Mouse (Mus musculus): ENCODE data around the gene Lipc. TPM values are rescaled to one million over a fixed set of nuclear protein-coding genes. Genes with fewer than 3 reads are reported as not detected.

Gene Lipc
- total RNA-seq, 2 experiments from 2014 or later = not detected

DNA sequence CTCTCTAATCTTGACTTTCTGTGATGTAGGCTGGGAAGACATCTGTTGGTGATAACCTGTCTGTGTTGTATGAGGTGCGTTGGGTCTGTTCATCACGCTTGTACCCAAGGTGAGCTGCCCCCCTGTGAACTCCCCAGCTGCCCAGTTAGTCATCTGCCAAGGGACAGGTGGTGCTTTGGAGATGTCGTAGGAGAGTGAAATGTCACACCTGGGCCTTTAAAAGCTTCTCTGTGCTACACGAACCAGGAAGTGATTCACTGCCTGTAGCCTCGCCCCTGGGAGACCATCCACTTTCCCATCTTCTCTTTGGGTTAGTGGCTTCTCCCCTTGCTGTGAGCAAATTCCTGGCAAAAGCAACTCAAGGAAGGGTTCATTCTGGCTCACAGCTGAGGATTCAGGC, 6.4 kb upstream of the Lipc start:
- no peak for DNase-seq (ENCODE audit: low spot score in 2 of 2)

DNA sequence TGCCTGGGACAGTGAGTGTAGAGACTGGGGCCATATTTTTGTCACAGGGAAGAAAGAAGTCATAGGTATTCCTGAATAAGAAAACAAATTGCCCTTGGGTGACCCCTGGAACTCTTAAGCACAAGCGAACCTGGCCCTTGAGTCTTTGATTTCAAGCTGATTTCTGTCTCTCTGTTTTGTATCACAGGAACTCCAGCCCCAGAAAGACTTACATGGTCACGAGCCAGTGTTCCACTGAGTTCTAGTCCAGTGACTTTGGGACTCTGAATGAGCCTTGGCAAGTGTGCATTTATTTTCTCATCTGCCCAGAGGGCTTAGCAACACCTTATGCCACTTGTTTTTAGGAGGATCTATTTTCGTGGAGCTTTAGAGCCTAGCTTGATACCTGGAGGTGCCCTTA, 5.7 kb upstream of the Lipc start:
- DNase-seq (ENCODE audit: low spot score in 2 of 2) = no peak

DNA sequence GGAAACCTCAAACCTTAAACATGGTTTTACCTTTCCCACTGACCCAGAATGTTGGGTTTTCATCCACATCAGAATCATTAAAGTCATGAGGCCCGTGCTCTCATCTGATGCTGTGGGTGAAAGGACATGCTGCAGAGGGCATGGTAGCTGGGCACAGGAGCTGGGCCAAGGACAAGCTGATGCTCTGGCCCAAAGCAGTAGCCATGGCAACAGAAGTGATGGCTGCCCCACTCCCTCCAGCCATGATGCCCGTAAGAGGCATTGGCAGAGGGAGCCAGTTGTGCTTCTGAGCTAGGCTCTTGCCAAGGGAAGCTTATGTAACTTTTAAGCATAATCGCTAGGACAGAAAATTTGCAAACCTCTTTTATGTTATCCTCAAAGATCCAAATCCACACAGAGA, 2.2 kb upstream of the Lipc start:
- DNase-seq (ENCODE audit: low spot score in 2 of 2) = peak in 1 of 2 experiments; percentile 16

DNA sequence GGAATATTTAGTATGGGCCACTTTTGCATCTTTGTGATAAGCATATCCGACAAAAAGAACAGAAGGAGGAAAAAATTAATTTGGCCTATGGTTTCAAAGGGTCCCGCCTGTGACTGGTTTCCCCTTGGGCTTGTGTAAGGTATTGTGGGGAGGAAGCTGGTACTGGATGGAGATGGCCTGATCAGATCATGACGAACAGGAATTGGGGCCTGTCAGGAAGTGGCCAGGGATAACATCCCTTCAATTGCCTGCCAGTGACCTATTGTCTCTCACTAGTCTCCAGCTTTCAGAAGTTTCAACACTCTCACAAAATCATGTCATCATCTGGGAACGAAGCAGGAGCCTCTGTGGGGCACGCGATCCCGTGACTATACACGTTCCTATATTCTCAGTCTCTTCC, 2.7 kb downstream of the Lipc start:
- no peak for DNase-seq (ENCODE audit: low spot score in 2 of 2)

DNA sequence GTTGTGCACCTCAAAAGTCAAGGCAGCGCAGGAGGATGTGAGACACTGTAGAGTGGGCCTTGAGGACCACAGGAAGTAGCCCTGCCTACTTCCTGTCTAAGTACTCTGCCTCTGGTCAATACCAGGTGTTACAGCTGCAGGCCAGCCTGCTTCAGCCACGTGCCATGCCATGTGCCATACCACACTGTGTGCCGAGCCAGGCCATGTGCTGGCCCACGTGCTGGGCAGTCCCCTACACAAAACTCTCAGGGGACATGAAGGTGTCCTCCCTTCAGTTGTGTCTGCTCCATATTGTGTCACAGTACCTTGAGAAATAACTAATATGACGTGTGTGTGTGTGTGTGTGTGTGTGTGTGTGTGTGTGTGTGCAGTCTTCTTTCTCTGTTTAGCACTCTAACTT, 4.7 kb downstream of the Lipc start:
- DNase-seq (ENCODE audit: low spot score in 2 of 2) = no peak

DNA sequence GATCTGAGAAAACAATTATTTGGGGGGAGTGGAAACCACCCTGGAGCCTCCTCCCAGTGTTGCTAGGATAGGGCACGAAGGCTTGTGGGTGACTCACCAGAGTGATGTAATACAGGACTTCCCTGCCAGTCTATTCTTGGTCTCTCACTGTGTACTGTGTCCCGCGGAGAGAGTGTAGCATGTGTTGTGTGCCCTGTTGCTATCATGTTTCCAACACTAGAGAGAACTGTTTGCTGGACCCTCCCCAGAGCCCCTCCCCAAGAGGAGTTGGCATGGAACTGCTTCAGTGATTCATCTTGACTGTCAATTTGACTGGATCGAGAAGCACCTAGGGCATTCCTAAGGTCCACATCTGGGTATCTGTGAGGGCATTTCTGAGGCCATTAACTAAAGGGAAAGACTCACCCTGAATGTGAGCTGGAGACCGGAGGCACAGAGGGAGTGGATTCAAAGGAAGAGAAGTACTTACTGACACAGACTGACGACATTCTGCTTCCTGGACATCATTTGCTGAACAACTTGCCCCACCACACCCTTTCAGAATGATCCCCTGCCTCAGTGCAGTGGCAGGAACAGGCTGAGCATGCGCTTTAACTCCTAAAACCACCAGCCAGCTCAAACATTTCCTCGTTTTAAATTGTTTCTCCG, 9.2 kb downstream of the Lipc start:
- DNase-seq (ENCODE audit: low spot score in 2 of 2) = no peak

DNA sequence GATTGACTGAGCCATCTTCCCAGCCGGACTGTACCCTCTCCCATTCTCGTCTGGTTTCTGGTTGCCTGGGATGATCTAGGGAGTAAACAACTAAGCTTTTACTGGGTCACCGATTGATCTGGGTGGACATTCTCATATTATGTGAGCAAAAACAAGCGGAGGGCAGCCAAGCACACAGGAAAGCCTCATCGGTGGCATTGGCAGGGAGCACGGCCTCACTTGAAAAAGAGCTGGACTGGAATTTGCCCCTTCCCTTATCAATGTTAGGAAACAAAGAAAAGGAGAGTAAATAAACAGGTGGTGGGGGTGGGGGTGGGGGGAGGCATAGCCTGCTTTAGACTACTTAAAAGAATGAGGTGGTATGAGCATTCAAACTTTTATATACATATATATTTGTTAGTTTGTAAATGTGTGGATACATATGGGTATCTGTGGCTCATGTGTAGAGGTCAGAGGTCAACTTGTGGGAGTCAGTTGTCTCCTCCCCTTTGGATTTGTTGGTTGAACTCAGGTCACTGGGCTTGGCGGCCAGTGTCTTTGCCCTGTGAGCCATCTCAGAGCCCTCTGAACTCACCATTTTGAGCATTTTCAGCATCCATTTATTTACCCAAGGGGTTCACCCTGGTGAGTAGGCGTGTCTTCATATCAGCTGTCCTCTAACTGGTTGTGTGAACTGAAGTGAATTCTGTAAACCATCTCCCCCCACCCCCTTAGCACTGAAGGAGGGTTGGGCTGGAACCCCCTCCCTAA, 12.1 kb downstream of the Lipc start:
- DNase-seq (ENCODE audit: low spot score in 2 of 2) = no peak

DNA sequence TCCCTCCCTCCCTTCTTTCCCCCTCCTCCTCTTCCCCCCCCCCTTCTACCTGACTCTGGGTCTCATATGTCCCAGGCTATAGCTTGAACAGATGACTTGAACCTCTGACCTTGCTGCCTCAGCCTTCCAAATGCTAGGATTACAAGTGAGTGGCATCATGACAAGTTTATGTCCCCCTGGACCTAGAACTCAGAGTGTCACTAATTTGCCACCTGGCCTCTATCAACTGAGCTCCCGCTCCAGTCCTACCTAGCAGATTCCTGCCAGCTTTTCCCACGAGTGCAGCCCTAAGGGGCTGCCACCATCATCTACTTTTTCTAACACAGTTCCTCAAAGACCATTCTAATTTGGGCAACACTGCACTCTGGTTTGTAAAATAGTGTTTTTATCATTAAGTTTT, 13.2 kb downstream of the Lipc start:
- DNase-seq (ENCODE audit: low spot score in 2 of 2) = no peak

DNA sequence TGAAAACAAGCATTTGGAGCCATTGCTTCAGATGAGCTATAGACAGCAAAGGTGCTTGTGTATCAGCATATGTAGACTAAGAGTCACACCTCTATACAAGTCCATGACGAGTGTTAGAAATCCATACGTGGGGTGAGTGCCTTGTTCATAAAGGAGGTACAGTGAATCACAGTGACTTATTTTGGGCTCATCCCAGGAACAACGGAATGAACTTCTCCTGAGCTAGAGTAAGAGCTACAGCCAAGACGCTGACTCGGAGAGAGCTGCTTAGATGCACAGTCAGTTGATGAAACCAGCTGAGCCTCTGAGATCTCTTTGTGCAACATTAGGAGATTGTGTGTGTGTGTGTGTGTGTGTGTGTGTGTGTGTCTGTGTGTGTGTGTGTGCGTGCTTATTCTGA, 13.9 kb downstream of the Lipc start:
- DNase-seq (ENCODE audit: low spot score in 2 of 2) = no peak

DNA sequence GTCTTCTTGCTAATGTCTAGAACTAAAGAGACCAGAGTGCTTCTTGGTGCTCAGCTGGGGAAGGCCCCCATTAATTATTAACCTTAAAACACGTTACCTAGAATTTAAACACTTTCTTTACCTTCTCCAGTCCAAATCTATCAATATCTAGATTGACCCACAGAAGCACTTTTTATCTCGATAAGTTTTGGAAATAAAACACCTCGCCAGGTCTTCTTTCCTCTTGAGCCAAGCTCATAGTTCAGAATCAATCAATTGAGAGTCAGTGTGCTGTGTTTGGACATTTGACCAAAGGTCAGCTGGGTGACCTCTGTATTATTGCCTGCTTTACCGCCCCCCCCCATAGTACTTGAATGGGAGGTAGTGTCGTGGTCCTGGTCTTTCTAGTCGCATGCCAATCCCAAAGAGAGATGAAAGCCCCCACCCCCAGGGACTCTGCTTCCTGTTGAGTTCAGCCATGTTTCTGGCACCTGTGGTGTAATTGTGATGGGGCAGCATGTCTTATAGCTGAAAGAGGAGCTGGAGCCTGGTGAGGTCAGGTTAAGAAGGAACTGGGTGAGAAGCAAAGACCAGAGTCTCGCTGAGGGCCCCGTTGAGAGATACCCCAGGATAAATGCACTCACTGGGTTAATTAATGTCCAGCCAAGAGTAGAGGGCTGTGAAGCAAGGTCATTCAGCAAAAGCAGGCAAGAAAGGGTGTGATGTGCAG, 17.3 kb downstream of the Lipc start:
- no peak for DNase-seq (ENCODE audit: low spot score in 2 of 2)

DNA sequence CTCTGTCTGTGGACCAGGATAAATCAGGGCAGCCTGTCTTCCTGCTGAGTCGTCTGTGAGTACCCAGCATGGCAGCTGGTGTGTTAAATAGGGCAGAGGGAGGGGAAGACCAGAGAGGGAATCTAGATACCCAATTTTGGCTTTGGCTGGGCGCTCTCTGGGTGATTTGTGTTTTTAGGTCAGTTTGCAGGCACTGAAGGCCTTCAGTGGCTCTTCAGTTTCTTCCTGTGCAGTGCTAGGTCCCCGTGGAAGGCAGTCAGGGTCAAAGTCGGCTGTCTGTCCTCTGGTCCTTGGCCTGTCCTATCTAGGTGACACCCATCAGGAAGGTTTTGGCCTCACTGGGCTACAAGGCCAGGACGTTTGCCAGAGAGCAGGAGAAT, 21.4 kb downstream of the Lipc start:
- no peak for DNase-seq (ENCODE audit: low spot score in 2 of 2)

DNA sequence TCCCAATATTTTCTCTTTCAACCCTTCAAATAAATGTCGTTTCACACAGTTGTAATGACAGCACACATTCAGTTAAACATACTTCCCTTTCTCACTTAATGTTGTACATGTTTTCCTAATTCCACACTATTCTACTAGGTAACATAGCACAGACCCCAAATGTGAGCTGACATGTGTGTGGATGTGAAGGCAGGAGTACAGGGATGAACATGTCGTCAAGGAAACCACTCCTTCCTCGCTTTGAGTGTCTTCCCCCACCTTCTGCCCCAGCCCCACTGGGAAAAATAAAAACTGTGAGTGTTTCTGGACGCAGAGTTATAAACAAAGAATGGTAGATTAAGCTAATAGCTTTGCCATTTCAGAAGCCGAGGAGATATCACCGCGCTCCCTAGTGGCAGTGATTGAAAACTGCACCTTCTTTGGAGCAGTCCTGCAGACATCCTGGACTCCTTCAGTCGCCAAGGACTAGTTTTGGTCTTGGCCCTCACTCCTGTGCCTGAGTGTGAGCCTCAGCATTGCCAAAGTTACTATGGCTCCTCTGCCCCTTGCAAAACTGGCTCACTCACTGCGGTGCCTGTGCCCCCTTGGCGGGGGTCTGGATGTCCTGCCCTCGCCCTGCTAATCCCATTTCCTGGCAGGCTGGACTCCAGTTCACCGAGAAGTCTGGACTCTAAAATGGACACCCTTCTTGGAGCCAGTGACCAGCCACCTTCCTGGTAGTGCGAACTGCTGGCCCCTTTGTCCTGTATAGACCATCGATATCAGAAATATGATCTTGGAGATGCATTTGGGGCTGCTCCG, 22.0 kb downstream of the Lipc start:
- peak in 1 of 2 experiments; percentile 9 for DNase-seq (ENCODE audit: low spot score in 2 of 2)

DNA sequence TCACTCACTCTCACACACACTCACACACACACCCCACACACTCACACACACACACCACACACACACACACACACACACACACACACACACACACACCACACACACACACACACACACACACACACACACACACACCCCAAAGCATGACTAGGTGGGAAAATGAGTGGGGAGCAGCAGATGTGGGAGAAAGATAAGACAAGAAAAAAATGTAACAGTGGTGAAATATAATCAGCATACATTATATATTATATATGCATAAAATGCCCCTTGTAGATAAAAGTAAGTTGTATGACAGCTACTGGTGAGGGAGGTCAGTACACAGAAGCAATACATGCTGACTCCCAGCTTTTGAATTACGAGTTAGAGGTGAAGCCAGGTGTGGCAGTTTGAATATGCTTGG, 23.6 kb downstream of the Lipc start:
- DNase-seq (ENCODE audit: low spot score in 2 of 2) = no peak

DNA sequence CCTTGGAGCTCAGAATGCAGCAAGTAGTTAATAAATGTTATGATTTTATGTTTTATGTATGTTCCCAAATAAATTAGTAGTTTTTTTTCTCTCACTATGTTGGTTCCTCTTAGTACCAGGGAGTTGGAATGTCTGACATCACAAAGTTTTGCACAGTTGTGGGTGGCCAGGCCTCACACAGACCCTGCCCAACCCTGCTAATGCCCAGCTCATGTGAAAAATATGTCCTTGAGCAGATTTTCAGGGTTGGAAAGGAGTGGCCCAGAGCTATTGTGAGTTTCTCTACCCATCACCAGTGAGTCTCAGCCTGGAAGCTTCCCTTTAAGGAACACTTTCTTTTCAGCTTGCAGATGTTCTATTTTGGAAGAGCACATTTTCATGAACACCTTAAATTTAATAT, 24.3 kb downstream of the Lipc start:
- no peak for DNase-seq (ENCODE audit: low spot score in 2 of 2)

DNA sequence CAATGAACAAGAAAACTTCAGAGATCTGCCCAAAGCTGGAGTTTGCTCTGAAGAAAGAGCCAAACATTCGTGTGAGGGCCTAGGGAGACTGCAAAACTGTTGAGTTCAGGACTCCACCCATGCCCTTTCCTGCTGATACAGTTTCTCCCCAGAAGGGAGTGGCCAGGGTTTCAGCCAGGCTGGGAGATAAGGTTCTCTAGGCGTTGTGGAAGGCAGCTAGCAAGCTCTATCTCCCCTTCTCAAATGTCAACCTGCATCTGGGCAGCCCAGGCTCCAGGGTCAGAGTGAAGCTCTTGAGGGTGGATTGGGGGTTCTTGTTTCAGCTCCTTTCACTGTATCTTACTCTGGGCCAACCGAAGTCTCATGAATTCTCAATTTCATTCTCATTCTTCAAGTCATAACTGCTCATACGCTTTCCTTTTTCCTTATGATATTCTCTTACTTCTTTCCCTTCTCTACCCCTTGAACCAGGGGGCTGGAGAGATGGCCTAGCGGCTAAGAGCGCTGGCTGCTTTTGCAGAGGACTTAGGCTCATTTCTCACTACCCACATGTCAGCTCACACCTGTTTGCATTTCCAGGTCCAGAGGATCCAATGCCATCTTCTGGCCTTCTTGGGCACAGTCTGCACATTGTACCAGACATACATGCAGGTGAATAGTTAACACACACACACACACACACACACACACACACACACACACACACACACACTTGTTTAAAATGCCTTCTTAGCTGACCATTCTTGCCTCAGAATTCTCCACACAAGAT, 25.0 kb downstream of the Lipc start:
- no peak for DNase-seq (ENCODE audit: low spot score in 2 of 2)

DNA sequence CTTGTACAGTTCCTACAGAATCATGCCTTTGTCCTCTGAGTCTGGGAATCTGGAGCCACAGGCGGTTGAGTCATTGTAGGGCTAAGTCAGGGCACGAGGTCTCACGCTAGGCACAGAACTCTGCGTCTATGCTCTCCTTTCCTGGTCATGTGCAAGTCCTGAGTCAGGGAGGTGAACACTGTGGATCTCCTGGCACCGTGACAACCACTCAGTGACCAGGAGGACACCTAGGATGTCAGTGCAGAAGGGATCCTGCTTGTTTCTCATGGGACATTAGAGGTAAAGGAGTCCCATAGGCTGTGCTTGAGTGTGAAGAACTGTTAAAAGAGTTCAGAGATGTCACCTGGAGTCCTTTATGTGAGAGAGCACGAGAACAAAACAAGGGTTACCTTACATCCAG, 26.8 kb downstream of the Lipc start:
- no peak for DNase-seq (ENCODE audit: low spot score in 2 of 2)

DNA sequence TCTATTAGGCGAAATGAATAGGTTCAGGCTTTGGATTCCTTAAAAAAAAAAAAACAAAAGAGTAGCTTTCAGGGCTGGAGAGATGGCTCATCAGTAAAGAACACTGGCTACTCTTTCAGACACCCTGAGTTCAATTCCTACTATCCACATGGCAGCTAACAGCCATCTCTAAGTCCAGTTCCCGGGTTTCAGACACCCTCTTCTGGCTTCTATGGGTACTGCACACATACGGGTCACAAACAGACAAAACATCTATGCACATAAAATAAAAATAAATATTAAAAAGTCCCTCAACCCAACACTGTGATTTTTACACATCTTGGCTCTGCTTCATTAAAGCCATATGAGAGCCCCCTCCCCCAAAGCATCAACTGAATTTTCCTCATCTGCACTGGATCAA, 27.3 kb downstream of the Lipc start:
- no peak for DNase-seq (ENCODE audit: low spot score in 2 of 2)

DNA sequence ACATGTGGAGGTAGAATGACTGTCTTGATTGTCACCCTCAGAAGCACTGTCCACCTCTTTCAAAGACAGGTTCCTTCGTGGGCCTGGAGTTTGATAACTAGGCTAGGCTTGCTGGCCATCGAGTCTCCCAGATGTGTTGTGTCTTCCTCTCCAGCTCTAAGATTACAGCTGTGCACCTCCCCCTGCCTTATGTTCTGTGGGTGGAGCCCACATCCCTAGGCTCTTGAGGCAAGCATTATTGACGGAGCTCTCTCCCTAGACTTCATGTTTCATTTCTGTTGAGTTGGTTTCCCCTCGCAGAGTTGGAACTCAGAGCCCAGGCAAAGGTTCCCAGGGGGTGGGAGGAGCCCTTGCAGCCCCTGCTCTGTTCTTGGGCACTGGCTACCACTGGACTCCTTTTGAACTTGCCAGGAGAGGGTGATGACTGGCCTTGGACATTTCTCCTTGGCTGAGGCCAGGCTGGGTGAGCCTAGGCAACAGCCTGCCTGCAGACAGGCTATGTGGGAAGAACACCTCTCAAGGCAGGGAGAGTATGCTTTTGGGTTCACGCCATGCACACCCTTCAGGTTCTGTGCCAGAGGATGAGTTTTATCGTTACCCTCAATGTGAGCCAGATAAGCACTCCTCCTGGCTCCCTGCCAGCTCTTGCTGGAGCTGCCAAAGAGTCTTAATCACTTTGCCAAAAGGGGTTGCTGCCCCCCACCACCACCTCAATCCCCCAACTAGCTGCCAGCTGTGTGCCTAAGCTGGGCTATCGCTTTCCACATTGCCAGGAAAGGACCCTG, 30.1 kb downstream of the Lipc start:
- DNase-seq (ENCODE audit: low spot score in 2 of 2) = peak in 1 of 2 experiments; percentile 14

DNA sequence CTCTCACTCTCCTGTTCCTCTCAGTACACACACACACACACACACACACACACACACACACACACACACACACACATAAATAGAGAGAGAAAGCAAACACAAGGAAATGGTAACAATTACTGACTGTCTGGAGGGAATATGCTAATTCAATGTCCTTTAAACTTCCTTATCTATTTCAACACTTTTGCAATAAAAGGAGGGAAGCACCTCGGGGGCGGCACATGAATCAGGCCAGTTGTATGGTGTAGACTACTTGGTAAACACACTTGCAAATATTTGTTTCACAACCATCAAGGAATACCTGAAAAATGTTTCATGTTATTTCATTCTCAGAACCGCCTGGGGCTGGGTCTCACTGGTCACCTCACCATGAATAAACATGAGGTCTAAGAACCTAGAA, 30.9 kb downstream of the Lipc start:
- no peak for DNase-seq (ENCODE audit: low spot score in 2 of 2)

DNA sequence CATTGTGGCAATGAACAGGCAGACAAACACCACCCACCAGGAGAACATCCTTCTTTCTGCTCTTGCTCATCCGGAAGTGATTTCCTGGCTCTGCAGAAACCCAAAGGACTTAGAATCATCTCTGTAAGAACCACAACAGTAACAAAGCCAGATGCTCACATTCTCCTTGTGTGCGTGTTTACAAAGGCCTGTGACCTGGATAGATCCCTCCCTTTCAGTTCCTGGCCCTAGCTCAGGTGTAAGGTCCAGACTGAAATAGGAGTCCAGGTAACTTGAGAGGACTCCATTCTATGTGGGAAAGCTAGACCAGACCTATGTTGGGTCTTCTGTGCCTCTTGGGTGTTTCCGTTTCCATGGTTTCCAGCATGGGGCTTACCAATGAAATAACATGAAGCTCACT, 32.8 kb downstream of the Lipc start:
- DNase-seq (ENCODE audit: low spot score in 2 of 2) = no peak
